Mouse (Mus musculus): ENCODE results near the gene Tmem8.
"Not testable (repeated sequence)": the region's sequence is repeated elsewhere in the genome, so short reads cannot be mapped to it uniquely, and the experiment has no call there.

The Tmem8 gene

DNA sequence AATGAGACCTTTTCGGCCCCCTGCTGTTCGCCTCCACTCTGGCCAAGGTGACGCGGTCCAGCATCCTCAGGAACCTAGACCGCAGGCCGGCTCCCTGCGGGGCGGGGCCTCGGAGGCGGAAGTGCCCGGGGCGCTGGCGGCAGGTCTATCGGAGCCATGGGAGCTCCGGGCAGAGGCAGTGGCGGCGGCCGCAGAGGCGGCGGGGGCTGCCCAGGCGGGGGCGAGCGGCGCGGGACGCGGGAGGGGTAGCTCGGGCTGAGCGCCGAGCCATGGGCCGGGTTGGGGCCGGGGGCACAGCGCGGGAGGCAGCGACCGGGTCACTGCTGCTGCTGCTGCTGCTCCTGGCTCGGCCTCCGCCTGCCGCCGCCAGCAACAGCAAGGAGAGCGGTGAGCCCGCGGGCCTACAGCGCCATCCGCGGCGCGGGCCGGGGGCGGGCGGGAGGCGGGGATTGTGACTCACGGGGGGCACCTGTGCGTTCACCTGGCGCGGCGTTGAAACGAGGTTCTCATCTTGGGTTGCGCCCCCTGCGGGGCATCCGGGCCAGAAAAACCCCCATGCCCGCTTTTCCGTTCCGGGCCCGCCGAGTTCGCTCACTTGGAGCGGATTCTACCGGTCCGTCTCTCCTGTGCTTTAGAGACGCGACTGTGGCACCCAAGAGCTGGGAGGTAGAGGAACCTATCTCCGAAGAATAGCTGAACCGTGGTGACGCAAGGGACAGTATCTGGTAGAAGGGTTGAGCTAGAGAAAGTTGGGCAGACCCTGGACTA is at the start of gene Tmem8:
Tmem8 (plus strand) TSS at position 119 of the 768 bp plus-strand sequence.
- no peak for DNase-seq (ENCODE audit: low read depth)

DNA sequence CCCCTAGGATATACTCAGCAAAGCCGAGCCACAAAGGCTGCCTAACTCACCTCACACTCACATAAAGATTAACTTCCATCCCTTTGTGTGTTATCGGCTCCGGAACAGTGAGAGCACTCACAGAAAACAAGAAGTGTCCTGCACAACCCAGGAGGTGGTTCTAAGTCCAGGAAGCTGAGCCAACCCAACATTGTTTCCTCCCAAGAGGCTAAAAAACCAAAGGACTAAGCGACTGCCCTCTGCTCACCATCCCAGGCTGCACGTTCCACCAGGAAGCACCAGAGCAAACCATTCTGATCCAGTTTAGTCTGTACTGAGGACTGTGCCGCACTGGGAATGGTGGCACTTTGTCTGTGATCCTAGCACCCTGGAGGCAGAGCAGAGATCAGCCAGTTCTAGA is 48.2 kb upstream of the Tmem8 start:
- DNase-seq (ENCODE audit: low read depth): no peak

DNA sequence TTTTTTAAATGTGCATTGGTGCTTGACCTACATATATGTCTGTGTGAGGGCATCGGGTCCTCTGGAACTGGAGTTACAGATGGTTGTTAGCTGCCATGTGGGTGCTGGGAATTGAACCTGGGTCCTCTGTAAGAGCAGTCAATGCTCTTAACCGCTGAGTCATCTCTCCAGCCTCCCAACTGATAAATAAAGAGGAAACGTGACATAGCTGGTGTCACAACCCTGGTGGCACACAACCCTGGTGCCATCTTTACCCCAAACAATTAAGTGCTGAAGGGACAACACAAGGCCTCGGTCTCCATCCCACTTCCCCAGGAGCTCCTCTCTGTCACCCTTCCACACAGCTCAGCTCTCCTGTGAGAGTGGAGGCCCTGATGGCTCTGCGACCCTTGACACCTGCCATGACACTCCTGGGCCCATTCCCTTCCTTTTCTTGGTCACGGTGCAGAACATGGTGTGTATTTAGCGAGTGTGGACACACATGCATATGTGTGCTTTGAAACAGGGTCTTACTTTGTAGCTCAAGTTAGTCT is 46.5 kb upstream of the Tmem8 start:
- DNase-seq (ENCODE audit: low read depth): no peak

DNA sequence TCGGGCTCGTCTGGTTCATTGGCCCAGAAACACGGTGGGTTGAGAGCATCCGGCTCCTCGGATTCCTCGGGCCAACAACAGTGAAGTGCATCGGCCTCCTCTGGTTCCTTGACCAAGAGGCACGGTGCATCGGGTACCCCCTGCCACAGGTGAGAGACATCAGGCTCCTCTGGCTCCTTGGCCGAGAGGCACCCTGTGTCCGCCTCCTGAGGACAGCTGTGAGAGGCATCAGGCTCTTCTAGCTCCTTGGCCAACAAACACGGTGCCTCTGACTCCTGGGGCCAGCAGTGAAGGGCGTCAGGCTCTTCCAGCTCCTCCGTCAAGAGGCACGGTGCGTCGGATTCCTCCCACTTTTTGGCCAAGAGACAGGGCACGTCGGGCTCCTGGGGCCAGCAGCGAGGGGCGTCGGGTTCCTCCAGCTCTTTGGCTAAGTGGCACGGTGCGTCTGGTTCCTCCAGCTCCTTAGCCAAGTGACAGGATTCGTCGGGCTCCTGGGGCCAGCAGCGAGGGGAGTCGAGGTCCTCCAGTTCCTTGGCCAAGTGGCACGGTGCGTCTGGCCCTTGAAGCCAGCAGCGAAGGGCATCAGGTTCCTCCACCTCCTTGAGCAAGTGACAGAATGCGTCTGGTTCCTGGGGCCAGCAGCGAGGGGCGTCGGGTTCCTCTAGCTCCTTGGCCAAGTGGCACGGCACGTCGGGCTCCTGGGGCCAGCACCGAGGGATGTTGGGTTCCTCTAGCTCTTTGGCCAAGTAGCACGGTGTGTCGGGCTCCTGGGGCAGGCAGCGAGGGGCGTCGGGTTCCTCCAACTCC is 44.9 kb upstream of the Tmem8 start:
- DNase-seq (ENCODE audit: low read depth): no peak

DNA sequence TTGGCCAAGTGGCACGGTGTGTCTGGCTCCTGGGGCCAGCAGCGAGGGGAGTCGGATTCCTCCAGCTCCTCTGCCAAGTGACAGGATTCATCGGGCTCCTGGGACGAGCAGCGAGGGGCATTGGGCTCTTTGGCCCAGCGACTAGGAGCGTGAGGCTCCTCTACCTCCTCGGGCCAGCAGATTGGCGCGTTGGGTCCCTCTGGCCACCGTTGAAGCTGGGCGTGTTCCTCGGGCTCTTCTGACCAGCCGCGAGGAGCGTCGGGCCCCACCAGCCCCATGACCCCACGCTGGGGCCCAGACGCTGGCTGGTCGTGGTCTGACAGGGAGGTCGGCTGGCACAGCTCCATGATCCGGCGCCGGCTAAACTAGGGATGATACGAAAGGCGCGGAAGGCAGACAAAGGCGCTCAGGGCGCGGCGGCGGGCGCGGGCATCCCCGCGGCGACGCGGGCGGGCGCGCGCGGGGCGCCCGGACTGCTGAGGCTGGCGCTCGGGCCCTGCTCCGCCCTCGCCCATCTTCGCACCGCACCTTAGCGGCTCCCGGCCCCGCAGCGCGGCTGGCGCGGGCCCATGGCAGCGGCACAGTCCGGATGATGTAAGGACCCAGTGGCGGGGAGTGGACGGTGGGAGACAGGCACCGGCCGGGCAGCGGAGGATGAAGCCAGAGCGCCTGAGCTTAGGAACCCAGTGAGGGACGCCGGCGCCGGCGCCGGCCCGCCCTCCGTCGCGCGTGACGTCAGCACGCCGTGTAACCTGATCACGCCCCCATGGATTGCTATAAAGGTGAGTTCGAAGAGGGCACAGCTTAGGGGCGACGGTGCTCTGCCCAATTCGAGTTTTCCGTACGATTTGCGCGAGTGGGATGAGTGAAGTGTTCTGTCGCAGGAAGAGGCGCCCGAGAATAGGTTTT is 44.0 kb upstream of the Tmem8 start, which contains the start of gene Rab11fip3:
Rab11fip3 (minus strand) TSS at position 725 of the 909 bp plus-strand sequence.
- DNase-seq (ENCODE audit: low read depth): peak; percentile 67

DNA sequence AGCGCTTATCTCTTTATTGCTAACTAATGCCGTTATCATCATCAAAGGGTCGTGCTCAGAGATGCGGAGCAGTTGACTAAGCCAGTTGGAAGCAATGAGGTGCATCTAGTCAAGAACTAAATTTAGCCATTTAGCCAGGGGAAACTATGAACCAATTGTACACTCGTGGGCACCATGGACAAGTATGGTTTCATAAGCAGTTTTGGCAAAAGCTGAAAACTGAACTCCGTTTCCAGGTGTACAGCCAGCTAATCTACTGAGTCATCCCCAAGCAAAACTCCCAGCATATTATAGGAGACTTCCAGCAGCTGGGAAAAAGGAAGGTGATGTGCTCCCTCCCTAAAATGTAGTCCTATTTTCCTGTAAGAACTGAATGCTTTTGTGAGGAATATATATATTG is 43.0 kb upstream of the Tmem8 start:
- no peak for DNase-seq (ENCODE audit: low read depth)

DNA sequence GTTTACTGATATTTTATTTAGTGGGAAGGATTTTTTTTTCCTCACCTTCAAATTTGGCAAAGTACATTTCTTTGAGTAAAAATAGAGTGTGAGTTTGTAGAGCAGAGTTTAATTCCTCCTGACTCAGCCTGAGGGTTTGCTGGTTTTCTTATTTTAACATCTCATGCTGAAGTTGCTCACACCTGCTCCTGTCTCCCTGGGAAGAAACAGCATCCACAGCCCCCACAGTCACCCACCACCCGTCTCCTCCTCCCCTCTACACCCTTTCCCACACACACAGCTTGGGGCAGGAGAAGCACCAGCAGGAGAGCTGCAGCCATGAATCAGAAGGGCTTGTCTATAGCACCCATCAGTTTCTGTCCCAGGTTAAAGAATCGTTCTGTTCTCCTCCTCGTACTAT is 37.9 kb upstream of the Tmem8 start:
- DNase-seq (ENCODE audit: low read depth): no peak

DNA sequence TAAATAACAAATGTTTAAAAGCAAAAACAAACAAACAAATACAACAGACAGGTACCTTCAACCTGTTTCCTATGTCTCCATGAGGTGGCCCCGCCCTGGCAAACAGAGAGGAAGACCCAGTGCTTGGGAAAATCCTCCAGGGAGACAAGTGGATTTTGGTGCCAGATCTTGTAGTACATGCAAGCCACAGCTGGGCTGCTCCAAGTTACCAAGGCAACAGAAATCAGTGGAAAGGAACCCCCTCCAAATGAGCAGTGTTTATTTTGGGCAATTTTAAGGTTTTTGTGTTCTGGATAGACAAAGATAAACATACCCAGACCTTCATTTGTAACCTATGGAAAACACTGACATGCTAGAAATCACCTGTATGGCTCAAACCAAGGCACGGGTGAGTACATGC is 34.2 kb upstream of the Tmem8 start:
- DNase-seq (ENCODE audit: low read depth): no peak

DNA sequence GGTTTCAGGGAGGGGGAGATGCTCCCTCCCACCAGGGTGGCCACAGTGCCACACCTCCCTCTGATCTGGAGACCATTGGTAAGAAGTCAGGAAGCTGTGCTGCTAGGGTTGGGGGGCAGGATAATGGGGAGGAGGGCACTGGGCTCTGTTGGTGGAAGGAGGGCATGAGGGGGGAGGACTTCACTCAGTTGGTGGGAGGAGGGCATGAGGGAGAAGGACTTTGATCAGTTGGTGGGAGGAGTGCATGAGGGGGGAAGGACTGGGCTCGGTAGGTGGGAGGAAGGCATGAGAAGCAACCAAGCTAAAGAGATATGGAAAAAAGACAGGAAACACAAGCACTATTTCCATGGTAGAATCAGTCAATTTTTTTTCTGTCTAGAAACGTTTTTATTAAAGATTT is 32.2 kb upstream of the Tmem8 start:
- DNase-seq (ENCODE audit: low read depth): no peak

DNA sequence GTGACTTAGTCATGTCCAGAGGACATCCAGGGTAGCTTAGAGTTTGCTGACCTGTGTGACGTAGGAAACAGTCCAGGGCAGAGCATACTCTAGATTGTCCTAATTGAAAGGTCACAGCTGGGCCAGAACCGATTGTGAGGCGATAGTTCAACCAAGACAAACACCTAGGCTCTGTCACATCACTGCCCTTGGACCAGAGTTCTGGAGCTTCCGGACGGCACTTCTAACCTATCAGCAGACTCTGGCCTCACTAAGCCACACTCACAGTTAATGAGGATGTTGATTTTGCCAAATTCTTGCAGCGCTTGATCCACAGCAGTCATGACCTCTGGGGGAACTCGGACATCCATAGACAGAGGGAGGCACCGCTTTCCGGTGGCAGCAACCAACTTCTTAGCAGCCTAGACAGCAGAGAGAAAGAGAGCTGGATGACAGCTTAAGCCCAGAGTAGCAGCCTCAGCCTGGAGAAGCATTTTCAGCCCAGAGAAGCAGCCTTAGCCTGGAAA is 26.0 kb upstream of the Tmem8 start:
- no peak for DNase-seq (ENCODE audit: low read depth)

DNA sequence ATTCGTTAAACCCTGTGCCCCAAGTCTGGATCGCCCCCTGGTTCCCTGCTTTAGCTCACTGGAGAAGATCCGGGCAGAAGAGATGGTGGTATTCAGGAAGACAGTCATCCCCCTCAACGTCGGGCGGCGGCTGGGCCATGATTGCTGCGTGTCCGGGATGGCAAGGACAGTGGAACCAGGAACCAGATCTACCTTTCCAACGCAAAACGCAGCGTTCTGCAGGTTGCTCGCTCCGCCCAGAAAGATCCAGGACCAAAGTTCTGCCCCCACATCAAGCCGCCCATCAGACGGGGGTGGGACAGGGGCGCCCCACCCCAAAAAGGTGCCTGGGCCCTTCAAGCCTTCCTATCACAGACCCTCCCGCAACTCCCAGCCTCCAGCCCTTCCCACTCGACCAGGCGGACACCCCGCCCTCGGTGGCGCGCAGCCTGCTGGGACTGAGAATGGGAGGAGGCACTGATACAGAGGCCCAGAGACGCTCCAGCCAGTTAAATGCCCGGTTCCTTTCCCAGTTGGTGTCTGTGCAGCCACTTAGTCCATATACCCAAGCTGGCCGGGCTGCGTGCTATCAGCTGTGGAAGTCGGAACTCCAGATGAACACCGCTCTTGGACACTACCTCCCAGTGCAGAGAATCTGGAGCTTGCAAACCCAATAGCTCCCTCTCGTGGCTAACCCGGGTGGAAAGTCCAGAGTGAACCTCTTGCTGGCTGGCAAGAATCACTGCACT is 23.0 kb upstream of the Tmem8 start, which contains the start of gene Decr2:
Decr2 (minus strand) TSS at position 433 of the 728 bp plus-strand sequence.
- peak; percentile 81 for DNase-seq (ENCODE audit: low read depth)

DNA sequence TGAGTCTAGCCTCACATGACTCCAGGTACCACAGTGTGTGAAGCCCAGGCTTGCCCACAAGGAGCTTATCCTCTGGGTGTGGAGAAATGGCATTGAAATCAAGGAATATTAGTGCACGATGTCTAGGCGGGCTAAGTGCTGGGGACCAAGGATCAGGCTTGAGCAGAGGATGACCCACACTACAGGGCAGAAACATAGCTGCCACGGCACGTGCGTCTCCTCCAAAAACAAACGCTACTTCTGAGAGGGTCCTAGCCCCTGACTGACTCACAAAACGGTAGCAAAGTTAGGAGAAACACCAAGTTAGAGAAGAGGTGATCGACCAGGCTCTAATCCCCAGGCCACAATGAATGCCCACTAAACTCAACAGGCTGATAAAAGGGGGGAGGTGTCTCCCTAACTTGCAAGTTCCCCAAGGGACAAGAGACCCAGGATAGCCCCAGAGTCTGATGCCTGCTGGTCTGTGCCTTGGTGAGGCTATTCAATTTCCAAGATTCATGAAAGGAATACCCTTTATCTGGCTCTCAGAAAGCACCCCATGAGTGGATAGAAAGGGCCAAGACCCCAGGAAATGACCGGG is 18.5 kb upstream of the Tmem8 start:
- DNase-seq (ENCODE audit: low read depth): no peak

DNA sequence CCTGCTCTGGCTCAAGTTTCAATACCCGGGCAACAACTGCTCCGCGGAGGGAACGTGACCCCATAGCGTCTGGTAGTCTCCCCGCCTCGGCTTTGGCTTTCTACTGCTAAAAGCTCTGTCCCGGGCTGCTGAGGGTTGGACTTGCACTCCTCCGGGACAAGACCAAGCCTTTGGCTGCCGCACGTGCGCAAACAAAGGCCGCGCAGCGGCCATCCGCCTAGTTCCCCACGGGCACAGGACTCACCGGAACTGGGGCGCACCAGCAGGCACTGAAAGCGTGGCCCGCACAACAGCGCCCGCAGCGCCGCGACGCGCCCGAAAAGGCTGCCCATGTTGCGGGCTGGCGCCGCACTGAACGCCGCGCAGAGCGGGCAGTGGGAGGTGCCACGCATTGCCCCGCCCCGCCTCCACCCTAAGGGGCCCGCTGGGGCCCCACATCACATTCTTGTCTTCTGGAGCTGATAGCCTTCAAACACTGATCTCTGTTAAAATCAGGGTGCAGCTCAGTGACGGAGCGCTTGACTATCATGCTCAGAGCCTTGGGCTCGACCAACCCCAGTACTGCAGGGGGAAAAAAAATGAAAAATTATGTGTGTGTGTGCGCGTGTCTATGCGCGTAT is 17.9 kb upstream of the Tmem8 start, which contains the start of gene Nme4:
Nme4 (minus strand) TSS at position 482 of the 620 bp plus-strand sequence.
- DNase-seq (ENCODE audit: low read depth): no peak

DNA sequence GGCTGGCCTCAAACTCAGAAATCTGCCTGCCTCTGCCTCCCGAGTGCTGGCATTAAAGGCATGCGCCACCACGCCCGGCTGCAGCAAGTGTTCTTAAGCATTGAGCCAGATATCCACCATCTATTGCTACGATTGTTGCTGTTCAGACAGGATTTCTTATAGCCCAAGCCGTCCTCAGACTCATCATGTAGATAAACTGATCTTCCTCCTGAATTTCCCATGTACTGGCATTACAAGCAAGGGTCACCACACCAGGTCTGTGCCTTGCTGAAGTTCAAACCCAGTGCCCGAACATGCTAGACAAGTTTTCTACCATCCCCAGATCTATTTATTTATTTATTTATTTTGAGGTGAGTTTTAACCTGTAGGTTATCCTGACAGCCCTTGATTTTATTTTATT is 14.6 kb upstream of the Tmem8 start:
- no peak for DNase-seq (ENCODE audit: low read depth)

DNA sequence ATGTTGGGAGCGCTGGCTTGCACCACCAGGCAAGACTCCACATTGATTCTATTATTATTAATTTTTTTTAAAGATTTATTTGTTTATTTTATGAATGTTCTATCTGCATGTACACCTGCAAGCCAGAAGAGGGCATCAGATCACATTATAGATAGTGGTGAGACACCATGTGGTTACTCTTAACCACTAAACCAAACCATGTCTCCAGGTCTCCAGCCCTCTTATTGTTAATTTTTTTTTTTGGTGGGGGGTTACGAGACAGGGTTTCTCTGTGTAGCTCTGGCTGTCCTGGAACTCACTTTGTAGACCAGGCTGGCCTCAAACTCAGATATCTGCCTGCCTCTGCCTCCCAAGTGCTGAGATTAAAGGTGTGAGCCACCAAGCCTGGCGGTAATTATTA is 13.8 kb upstream of the Tmem8 start:
- not testable (repeated sequence) for DNase-seq (ENCODE audit: low read depth)

DNA sequence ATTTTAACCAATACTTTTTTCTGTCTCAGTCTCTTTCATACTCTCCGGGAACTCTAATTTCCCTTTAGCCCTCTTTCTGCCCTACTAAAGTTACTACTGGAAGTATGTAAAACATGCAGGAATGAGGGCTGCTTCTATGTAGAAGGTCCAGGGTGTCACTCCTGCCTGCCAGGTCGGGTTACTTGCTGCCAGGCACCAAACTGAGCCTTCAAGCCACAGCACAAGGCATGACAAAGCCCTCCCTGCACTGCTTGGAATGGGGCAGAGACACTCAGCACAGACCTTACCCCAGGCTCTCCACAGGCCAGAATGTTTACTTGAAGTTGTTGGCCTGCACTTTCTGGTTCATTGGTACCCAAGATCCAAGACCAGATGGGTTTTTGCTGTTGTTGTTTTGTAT is 12.9 kb upstream of the Tmem8 start:
- no peak for DNase-seq (ENCODE audit: low read depth)

DNA sequence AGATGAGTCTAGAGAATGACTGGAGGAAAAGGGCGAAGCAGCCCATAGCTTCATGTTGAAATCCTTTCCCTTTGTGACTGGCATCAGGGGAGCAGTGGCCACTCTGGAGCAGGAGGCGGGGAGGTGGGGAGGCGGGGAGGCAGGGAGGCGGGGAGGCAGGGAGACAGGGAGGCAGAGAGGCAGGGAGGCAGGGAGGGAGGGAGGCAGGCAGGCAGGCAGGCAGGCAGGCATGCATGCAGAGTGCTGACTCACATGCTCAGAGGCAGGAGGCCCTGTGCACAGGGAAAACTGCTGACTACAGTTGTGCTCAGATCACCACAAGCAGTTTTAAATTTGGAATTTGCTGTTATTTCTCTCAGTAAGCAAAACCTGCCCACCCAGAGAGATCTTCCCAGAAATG is 11.6 kb upstream of the Tmem8 start:
- DNase-seq (ENCODE audit: low read depth): no peak

DNA sequence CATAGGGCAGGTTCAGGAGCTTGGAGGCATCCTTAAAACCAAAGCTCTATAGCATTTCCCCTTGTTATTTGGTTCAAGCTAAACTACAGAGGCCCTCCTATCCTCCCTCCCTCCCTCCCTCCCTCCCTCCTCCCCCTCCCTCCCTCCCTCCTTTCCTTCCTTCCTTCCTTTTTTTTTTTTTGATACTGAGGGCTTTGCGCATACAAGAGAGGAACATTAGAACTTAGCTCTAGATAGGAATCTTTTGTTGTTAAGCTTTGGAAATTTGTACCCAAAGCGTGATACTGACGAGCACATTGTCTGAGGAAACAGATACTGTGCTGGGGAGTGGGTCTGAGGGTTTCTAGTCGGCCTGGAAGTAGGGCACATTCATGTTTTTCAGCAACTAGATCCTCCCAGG is 7.5 kb upstream of the Tmem8 start:
- DNase-seq (ENCODE audit: low read depth): no peak

DNA sequence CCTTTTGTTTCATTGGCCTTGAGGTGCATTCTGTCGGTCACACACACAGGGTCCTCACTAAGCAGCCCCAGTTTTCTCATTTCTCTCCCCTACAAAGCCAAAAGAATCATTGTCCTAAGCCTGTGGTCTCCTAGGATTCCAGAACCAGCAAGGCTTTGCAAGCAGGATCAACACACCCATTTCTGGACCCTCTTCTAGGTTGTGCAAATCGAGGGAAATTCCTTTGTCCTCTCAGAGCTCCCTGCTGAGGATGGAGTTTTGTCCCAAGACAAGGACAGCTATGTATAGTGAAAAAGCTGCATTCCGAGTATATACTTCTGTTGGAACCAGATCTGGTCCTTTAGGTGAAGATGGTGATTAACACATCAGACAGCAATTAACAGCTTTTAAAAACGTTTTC is 2.9 kb upstream of the Tmem8 start:
- no peak for DNase-seq (ENCODE audit: low read depth)

DNA sequence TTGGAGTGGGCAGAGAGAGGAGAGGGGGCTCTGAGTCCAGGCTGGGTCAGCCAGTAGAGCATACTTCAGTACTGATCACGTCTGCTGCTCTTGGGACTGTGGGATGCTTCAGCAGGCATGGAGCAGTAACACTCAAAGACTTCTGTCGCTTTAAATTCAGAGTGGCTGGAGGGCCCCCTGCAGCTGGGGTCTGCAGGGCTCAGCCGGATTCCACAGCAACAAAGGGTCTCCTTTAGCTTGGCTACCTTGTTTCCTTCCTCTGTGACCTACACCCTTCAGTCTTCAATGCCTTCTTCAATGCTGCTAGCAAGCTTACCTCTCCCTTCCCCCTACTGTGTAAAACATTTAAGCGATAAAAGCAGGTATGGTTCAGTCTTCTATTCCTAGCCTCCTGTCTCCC is 2.1 kb upstream of the Tmem8 start:
- no peak for DNase-seq (ENCODE audit: low read depth)
